Mouse (Mus musculus): ENCODE results near the gene Afg1l.

DNA sequence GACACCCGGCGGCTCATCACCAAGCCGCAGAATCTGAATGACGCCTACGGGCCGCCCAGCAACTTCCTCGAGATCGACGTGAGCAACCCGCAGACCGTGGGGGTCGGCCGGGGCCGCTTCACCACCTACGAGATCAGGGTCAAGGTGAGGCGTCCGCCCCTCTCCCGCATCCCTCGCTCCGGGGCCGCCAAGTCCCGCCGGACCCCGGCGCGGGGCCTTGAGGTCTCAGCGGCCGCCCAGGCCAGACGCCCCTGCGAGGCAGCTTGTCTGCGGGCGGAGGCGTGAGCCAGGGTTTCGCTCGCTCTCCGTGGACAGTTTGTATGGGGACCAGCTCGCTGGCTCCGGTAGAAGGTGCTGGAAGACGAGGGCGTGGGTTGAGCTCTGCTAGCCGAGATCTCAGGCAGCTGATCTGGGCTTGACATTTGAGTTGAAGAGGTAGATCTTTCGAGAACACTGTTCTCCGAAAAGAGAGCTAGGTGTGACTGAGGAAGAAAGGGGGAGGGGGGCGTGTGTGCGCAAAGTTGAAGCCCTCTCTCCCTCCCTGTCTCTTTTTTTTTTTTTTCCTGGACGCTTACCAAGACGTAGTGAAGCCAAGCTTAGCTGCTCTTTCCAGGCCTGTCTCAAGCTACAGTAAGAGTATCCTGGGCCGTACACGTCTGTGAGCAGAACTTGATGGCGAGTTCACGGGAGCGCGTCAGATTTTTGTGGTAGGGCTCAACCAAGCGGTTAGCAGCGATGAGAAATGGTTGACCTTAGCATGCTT, 24.2 kb upstream of the Afg1l start:
- TF ChIP-seq CTCF (IDR thresholded peaks at IDR 0.05; ENCODE audit: control insufficient read depth, insufficient read depth, insufficient replicate concordance, low read depth, low read length) (no peak), POLR2A (IDR thresholded peaks at IDR 0.05; ENCODE audit: control insufficient read depth, low read depth, low read length) (no peak; the same call in 1 of the 2 replicates)

Measured in testis, adult 2 months (tissue).